Mouse (Mus musculus): ENCODE results near the gene Olfr1130. TPM values are rescaled to one million over a fixed set of nuclear protein-coding genes. Genes with fewer than 3 reads are reported as not detected.
"Not testable (repeated sequence)": the region's sequence is repeated elsewhere in the genome, so short reads cannot be mapped to it uniquely, and the experiment has no call there.

Olfr1130 gene
- polyA plus RNA-seq (2016; fragmentation: Nextera tagmentation; extraction: Ambion mirVana): not detected in 2 replicates

GRCm38 (mm10) chr2:87605912-87606311, at the start of gene Olfr1130:
Gene Olfr1130 (plus strand): TSS chr2:87606212.
- H3K9me3 ChIP-seq; H3K4me3 ChIP-seq; H3K27ac ChIP-seq (replicated peaks); DNase-seq (ENCODE audit: low spot score); H3K27me3 ChIP-seq (replicated peaks; ENCODE audit: low read depth, poor library complexity, severe bottlenecking); H3K4me1 ChIP-seq; H3K36me3 ChIP-seq (replicated peaks): not testable (repeated sequence)

GRCm38 (mm10) chr2:87573602-87574001, 32.4 kb upstream of the Olfr1130 start, which contains the start of gene Olfr1129:
Gene Olfr1129 (plus strand): TSS chr2:87573902.
- H3K4me3 ChIP-seq; H3K27ac ChIP-seq (replicated peaks); DNase-seq (ENCODE audit: low spot score); H3K4me1 ChIP-seq; H3K27me3 ChIP-seq (replicated peaks; ENCODE audit: low read depth, poor library complexity, severe bottlenecking); H3K9me3 ChIP-seq; H3K36me3 ChIP-seq (replicated peaks): not testable (repeated sequence)
- WGBS: 80% methylated on average over 1 of the region's 1 CpGs

- DNase-seq (ENCODE audit: low spot score): no peak
- H3K4me3 ChIP-seq: no peak within 1 kb of the TSS
- H3K4me1 ChIP-seq: no peaks in the 10 kb centered on the region
- no peak within 1 kb of the TSS for H3K27ac ChIP-seq (replicated peaks)
- no peaks in the 10 kb centered on the region for H3K27me3 ChIP-seq (replicated peaks; ENCODE audit: low read depth, poor library complexity, severe bottlenecking)
- H3K9me3 ChIP-seq: no peaks in the 10 kb centered on the region
- H3K36me3 ChIP-seq (replicated peaks): no peaks in the 10 kb centered on the region
- 66% methylated on average over 3 of the region's 3 CpGs for WGBS
Measured at GRCm38 (mm10) chr2:87626804-87627203, 20.8 kb downstream of the Olfr1130 start, which contains the start of gene Olfr1131. Gene Olfr1131 (plus strand): TSS chr2:87627104.

GRCm38 (mm10) chr2:87637435-87637834, 31.4 kb downstream of the Olfr1130 start, which contains the start of gene Olfr1132:
Gene Olfr1132 (minus strand): TSS chr2:87637535.
- H3K27ac ChIP-seq (replicated peaks): no peak within 1 kb of the TSS
- H3K9me3 ChIP-seq: no peaks in the 10 kb centered on the region
- H3K4me1 ChIP-seq: no peaks in the 10 kb centered on the region
- H3K27me3 ChIP-seq (replicated peaks; ENCODE audit: low read depth, poor library complexity, severe bottlenecking): no peaks in the 10 kb centered on the region
- no peak for DNase-seq (ENCODE audit: low spot score)
- H3K36me3 ChIP-seq (replicated peaks): no peaks in the 10 kb centered on the region
- no peak within 1 kb of the TSS for H3K4me3 ChIP-seq

GRCm38 (mm10) chr2:87642441-87642840, 36.4 kb downstream of the Olfr1130 start:
- Histone ChIP-seq H3K27ac (replicated peaks) (no peak overlapping the region), H3K9me3 (no peaks in the 10 kb centered on the region), H3K36me3 (replicated peaks) (no peaks in the 10 kb centered on the region), H3K4me1 (no peaks in the 10 kb centered on the region), H3K4me3 (no peak overlapping the region), H3K27me3 (replicated peaks; ENCODE audit: low read depth, poor library complexity, severe bottlenecking) (no peaks in the 10 kb centered on the region)
- DNase-seq (ENCODE audit: low spot score): no peak

- no peak within 1 kb of the TSS for H3K4me3 ChIP-seq
- H3K4me1 ChIP-seq: no peaks in the 10 kb centered on the region
- no peaks in the 10 kb centered on the region for H3K27me3 ChIP-seq (replicated peaks; ENCODE audit: low read depth, poor library complexity, severe bottlenecking)
- no peak for DNase-seq (ENCODE audit: low spot score)
- no peaks in the 10 kb centered on the region for H3K36me3 ChIP-seq (replicated peaks)
- H3K27ac ChIP-seq (replicated peaks): no peak within 1 kb of the TSS
- H3K9me3 ChIP-seq: no peaks in the 10 kb centered on the region
Measured at GRCm38 (mm10) chr2:87647274-87647673, 41.3 kb downstream of the Olfr1130 start, which contains the start of gene Olfr1133. Gene Olfr1133 (minus strand): TSS chr2:87647374.

GRCm38 (mm10) chr2:87658360-87658759, 52.3 kb downstream of the Olfr1130 start, which contains the start of gene Olfr1134:
Gene Olfr1134 (minus strand): TSS chr2:87658460.
- no peak for DNase-seq (ENCODE audit: low spot score)
- no peaks in the 10 kb centered on the region for H3K9me3 ChIP-seq
- H3K4me1 ChIP-seq: no peaks in the 10 kb centered on the region
- no peaks in the 10 kb centered on the region for H3K36me3 ChIP-seq (replicated peaks)
- H3K27ac ChIP-seq (replicated peaks): no peak within 1 kb of the TSS
- no peaks in the 10 kb centered on the region for H3K27me3 ChIP-seq (replicated peaks; ENCODE audit: low read depth, poor library complexity, severe bottlenecking)
- 93% methylated on average over 2 of the region's 2 CpGs for WGBS
- no peak within 1 kb of the TSS for H3K4me3 ChIP-seq

Other genes with a start within 250 kb of the Olfr1130 start
- gene Olfr1121, start 236.3 kb upstream of the Olfr1130 start, polyA plus RNA-seq (2016; fragmentation: Nextera tagmentation; extraction: Ambion mirVana): not detected in 2 replicates
- gene Olfr1122, start 220.4 kb upstream of the Olfr1130 start, polyA plus RNA-seq (2016; fragmentation: Nextera tagmentation; extraction: Ambion mirVana): not detected in 2 replicates
- gene Olfr1123, start 189.6 kb upstream of the Olfr1130 start, polyA plus RNA-seq (2016; fragmentation: Nextera tagmentation; extraction: Ambion mirVana): not detected in 2 replicates
- gene Olfr1124, start 175.9 kb upstream of the Olfr1130 start, polyA plus RNA-seq (2016; fragmentation: Nextera tagmentation; extraction: Ambion mirVana): 0.06 and 0.14 TPM in 2 replicates
- not detected in 2 replicates for gene Olfr1126, start 152.2 kb upstream of the Olfr1130 start, polyA plus RNA-seq (2016; fragmentation: Nextera tagmentation; extraction: Ambion mirVana)
- not detected in 2 replicates for gene Pramel7, start 109.1 kb upstream of the Olfr1130 start, polyA plus RNA-seq (2016; fragmentation: Nextera tagmentation; extraction: Ambion mirVana)
- not detected in 2 replicates for gene Pramel6, start 99.6 kb upstream of the Olfr1130 start, polyA plus RNA-seq (2016; fragmentation: Nextera tagmentation; extraction: Ambion mirVana)
- gene Olfr153, start 74.4 kb upstream of the Olfr1130 start, polyA plus RNA-seq (2016; fragmentation: Nextera tagmentation; extraction: Ambion mirVana): not detected in 2 replicates
- gene Olfr1128, start 60.7 kb upstream of the Olfr1130 start, polyA plus RNA-seq (2016; fragmentation: Nextera tagmentation; extraction: Ambion mirVana): not detected in 2 replicates
- gene Olfr1129, start 32.3 kb upstream of the Olfr1130 start, polyA plus RNA-seq (2016; fragmentation: Nextera tagmentation; extraction: Ambion mirVana): not detected in 2 replicates
- not detected in 2 replicates for gene Olfr1131, start 20.9 kb downstream of the Olfr1130 start, polyA plus RNA-seq (2016; fragmentation: Nextera tagmentation; extraction: Ambion mirVana)
- not detected in 2 replicates for gene Olfr1132, start 31.3 kb downstream of the Olfr1130 start, polyA plus RNA-seq (2016; fragmentation: Nextera tagmentation; extraction: Ambion mirVana)
- not detected in 2 replicates for gene Olfr1133, start 41.2 kb downstream of the Olfr1130 start, polyA plus RNA-seq (2016; fragmentation: Nextera tagmentation; extraction: Ambion mirVana)
- gene Olfr1134, start 52.2 kb downstream of the Olfr1130 start, polyA plus RNA-seq (2016; fragmentation: Nextera tagmentation; extraction: Ambion mirVana): not detected in 2 replicates
- not detected in 2 replicates for gene Olfr1135, start 67.5 kb downstream of the Olfr1130 start, polyA plus RNA-seq (2016; fragmentation: Nextera tagmentation; extraction: Ambion mirVana)
- not detected in 2 replicates for gene Olfr1136, start 87.7 kb downstream of the Olfr1130 start, polyA plus RNA-seq (2016; fragmentation: Nextera tagmentation; extraction: Ambion mirVana)
- gene Olfr1137, start 107.0 kb downstream of the Olfr1130 start, polyA plus RNA-seq (2016; fragmentation: Nextera tagmentation; extraction: Ambion mirVana): not detected in 2 replicates
- gene Olfr1138, start 133.8 kb downstream of the Olfr1130 start, polyA plus RNA-seq (2016; fragmentation: Nextera tagmentation; extraction: Ambion mirVana): not detected in 2 replicates
- not detected in 2 replicates for gene Olfr1140, start 137.5 kb downstream of the Olfr1130 start, polyA plus RNA-seq (2016; fragmentation: Nextera tagmentation; extraction: Ambion mirVana)
- not detected in 2 replicates for gene Olfr1141, start 147.8 kb downstream of the Olfr1130 start, polyA plus RNA-seq (2016; fragmentation: Nextera tagmentation; extraction: Ambion mirVana)
- not detected in 2 replicates for gene Olfr152, start 173.3 kb downstream of the Olfr1130 start, polyA plus RNA-seq (2016; fragmentation: Nextera tagmentation; extraction: Ambion mirVana)
- not detected in 2 replicates for gene Olfr1143, start 194.4 kb downstream of the Olfr1130 start, polyA plus RNA-seq (2016; fragmentation: Nextera tagmentation; extraction: Ambion mirVana)
- not detected in 2 replicates for gene Olfr1145, start 203.6 kb downstream of the Olfr1130 start, polyA plus RNA-seq (2016; fragmentation: Nextera tagmentation; extraction: Ambion mirVana)
- not detected in 2 replicates for gene Olfr1148, start 224.3 kb downstream of the Olfr1130 start, polyA plus RNA-seq (2016; fragmentation: Nextera tagmentation; extraction: Ambion mirVana)
- gene Olfr1150-ps1, start 237.8 kb downstream of the Olfr1130 start, polyA plus RNA-seq (2016; fragmentation: Nextera tagmentation; extraction: Ambion mirVana): not detected in 2 replicates
- not detected in 2 replicates for gene Olfr1151, start 249.7 kb downstream of the Olfr1130 start, polyA plus RNA-seq (2016; fragmentation: Nextera tagmentation; extraction: Ambion mirVana)

Data from embryonic facial prominence, embryonic 10.5 days (tissue).